Comparison of ENCODE assay signal across 28 mouse cellular contexts in genomic region chr11:60444007-60444406, GRCm38 (mm10). TPM values are rescaled to one million over a fixed set of nuclear protein-coding genes. Genes with fewer than 3 reads are reported as not detected.
"Had no signal": no experiment of that assay in that cellular context is flagged by ENCODE, and none has a peak within 500 bp of the region (broad histone marks: within the 10 kb centered on the region; RNA-seq: fewer than 3 reads in every experiment).

No protein-coding gene starts in this region.

- H3K4me2 ChIP-seq: heart, embryonic 11.5 days; heart, embryonic 13.5 days; heart, embryonic 15.5 days; hindbrain, embryonic 13.5 days; hindbrain, embryonic 15.5 days; kidney, embryonic 15.5 days; limb, embryonic 13.5 days; limb, embryonic 15.5 days; liver, embryonic 12.5 days had no signal

- ATAC-seq: hindbrain, postnatal 0 days; intestine, embryonic 16.5 days; liver, embryonic 12.5 days had no signal

- H3K4me1 ChIP-seq: heart, embryonic 13.5 days; heart, embryonic 15.5 days; hindbrain, embryonic 13.5 days; hindbrain, embryonic 15.5 days; kidney, embryonic 15.5 days; limb, embryonic 13.5 days; limb, embryonic 15.5 days; liver, embryonic 12.5 days had no signal

- H3K9ac ChIP-seq: heart, embryonic 13.5 days; heart, embryonic 15.5 days; hindbrain, embryonic 13.5 days; hindbrain, embryonic 15.5 days; kidney, embryonic 15.5 days; limb, embryonic 13.5 days; limb, embryonic 15.5 days; liver, embryonic 12.5 days; liver, embryonic 14.5 days had no signal

- H3K4me3 ChIP-seq: heart, adult 2 months; heart, embryonic 13.5 days; heart, embryonic 15.5 days; hindbrain, embryonic 13.5 days; hindbrain, embryonic 15.5 days; kidney, embryonic 15.5 days; layer of hippocampus, adult 2 months; left cerebral cortex, adult 2 months; limb, embryonic 13.5 days; limb, embryonic 15.5 days; liver, embryonic 12.5 days had no signal

- H3K27ac ChIP-seq: heart, adult 2 months; heart, embryonic 13.5 days; heart, embryonic 15.5 days; hindbrain, embryonic 13.5 days; hindbrain, embryonic 15.5 days; hindbrain, postnatal 0 days; kidney, embryonic 15.5 days; kidney, postnatal 0 days; layer of hippocampus, adult 2 months; left cerebral cortex, adult 2 months; limb, embryonic 13.5 days; limb, embryonic 15.5 days; liver, embryonic 12.5 days; liver, embryonic 14.5 days had no signal

- DNase-seq: gastrocnemius, postnatal 14 days; gastrocnemius, postnatal 36 days; heart, adult 11 months; heart, adult 2 months; heart, postnatal 14 days; heart, postnatal 36 days; kidney, adult 11 months; kidney, adult 2 months; kidney, adult 9 months; kidney, postnatal 14 days; kidney, postnatal 36 days; layer of hippocampus, adult 9-11 months had no signal

- H3K27me3 ChIP-seq: heart, embryonic 13.5 days; heart, embryonic 15.5 days; hindbrain, embryonic 13.5 days; hindbrain, embryonic 15.5 days; kidney, embryonic 15.5 days; limb, embryonic 13.5 days; limb, embryonic 15.5 days; liver, embryonic 12.5 days had no signal

- H3K9me3 ChIP-seq: heart, embryonic 13.5 days; heart, embryonic 15.5 days; hindbrain, embryonic 13.5 days; hindbrain, embryonic 15.5 days; kidney, embryonic 15.5 days; limb, embryonic 13.5 days; limb, embryonic 15.5 days; liver, embryonic 12.5 days had no signal

RNA-seq across cellular contexts. Expression of gene Myo15, which starts 25.1 kb away (rescaled TPM):
- total RNA-seq: gastrocnemius, postnatal 36 days had no signal
- polyA plus RNA-seq: heart, embryonic 15.5 days; heart, postnatal 0 days had no signal
